19 mouse cellular contexts compared by ENCODE assay signal in genomic region chr9:100473361-100473760, GRCm38 (mm10). TPM values are rescaled to one million over a fixed set of nuclear protein-coding genes. Genes with fewer than 3 reads are reported as not detected.
DNase-seq lines count a peak whose midpoint lies in the region.
"Had no signal": no experiment of that assay in that cellular context is flagged by ENCODE, and none has a peak within 500 bp of the region (broad histone marks: within the 10 kb centered on the region; RNA-seq: fewer than 3 reads in every experiment).

No protein-coding gene starts in this region.

- H3K27ac ChIP-seq in limb, embryonic 10.5 days = no peak overlapping the region
- H3K27ac ChIP-seq: embryonic facial prominence, embryonic 13.5 days; embryonic facial prominence, embryonic 15.5 days; forebrain, embryonic 10.5 days; forebrain, embryonic 12.5 days had no signal

- H3K27me3 ChIP-seq in limb, embryonic 10.5 days (ENCODE audit: low read depth, poor library complexity, severe bottlenecking) = no peaks in the 10 kb centered on the region
- H3K27me3 ChIP-seq: embryonic facial prominence, embryonic 13.5 days; embryonic facial prominence, embryonic 15.5 days; forebrain, embryonic 12.5 days had no signal

- no peak overlapping the region for H3K4me3 ChIP-seq in limb, embryonic 10.5 days
- H3K4me3 ChIP-seq: embryonic facial prominence, embryonic 13.5 days; embryonic facial prominence, embryonic 15.5 days; erythroblast, embryonic 14.5 days; forebrain, embryonic 10.5 days; forebrain, embryonic 12.5 days had no signal

- 0 out of 2 replicates have a peak, but pooled peaks cover 5% of the 10 kb centered on the region for H3K4me1 ChIP-seq in limb, embryonic 10.5 days
- H3K4me1 ChIP-seq: embryonic facial prominence, embryonic 13.5 days; forebrain, embryonic 12.5 days had no signal

- WGBS in limb, embryonic 10.5 days = 89% methylated on average over 6 of the region's 6 CpGs

- no peaks in the 10 kb centered on the region for H3K9me3 ChIP-seq in limb, embryonic 10.5 days (replicated peaks)
- H3K9me3 ChIP-seq: embryonic facial prominence, embryonic 15.5 days had no signal

- intact Hi-C loops in gastrocnemius, postnatal 14 days (cut with DNase I; ENCODE audit: low total_unique reads) = no loop called here

- H3K36me3 ChIP-seq in limb, embryonic 10.5 days = 0 out of 2 replicates have a peak, but pooled peaks cover under 1% of the 10 kb centered on the region
- H3K36me3 ChIP-seq: embryonic facial prominence, embryonic 13.5 days; embryonic facial prominence, embryonic 15.5 days; forebrain, embryonic 12.5 days had no signal

- peak; percentile 31 for DNase-seq in cerebellum, adult 9-11 months
- no peak for DNase-seq in cerebellum, adult 8-10 months
- DNase-seq in gastrocnemius, postnatal 25 days = peak; percentile 5
- no peak for DNase-seq in gastrocnemius, postnatal 14 days
- DNase-seq in limb, embryonic 10.5 days (ENCODE audit: low spot score) = peak; percentile 18
- DNase-seq in liver = no peak
- DNase-seq: adrenal gland, adult 2 months; adrenal gland, postnatal 10 days; adrenal gland, postnatal 25 days; cerebellum, adult 11 months; cerebellum, adult 18-20 months; cerebellum, postnatal 10 days; cerebellum, postnatal 36 days; embryo, embryonic 11 days had no signal

RNA-seq across cellular contexts. Expression of gene Il20rb, which starts 13.2 kb away (rescaled TPM):
- total RNA-seq in gastrocnemius, postnatal 25 days (2021) = 1 to 10 TPM; 1.3 to 1.7 TPM
- 1 to 10 TPM; 1.5 to 1.7 TPM for total RNA-seq in gastrocnemius, postnatal 14 days (2021)
- 1.5 and 1.6 TPM in 2 replicates for polyA plus RNA-seq in limb, embryonic 10.5 days (2016; fragmentation: Nextera tagmentation; extraction: Ambion mirVana)

Comparison
In these comparisons a context has a peak if more than half of its experiments do, and no peak if none do; other contexts are left out.
1. DNase-seq: peak in cerebellum, adult 9-11 months (single experiment), gastrocnemius, postnatal 25 days (single experiment) and limb, embryonic 10.5 days (single experiment); none in cerebellum, adult 8-10 months (single experiment), gastrocnemius, postnatal 14 days (single experiment) and liver (single experiment).